Mouse (Mus musculus) gastrocnemius, postnatal 36 days (tissue): Measurements from ENCODE around the gene Clk4. TPM values are rescaled to one million over a fixed set of nuclear protein-coding genes. Genes with fewer than 3 reads are reported as not detected.

Source experiments
- DNase-seq, 2 experiments: peaks; one replicate each; pipeline ENCODE4 v3.0.0; 2022
- intact Hi-C: fragments of 180-260 bp; cut with DNase I; formaldehyde crosslinking; loops from one replicate; pipeline ENCODE4 v1.15.1; 2025
- long read RNA-seq, 2 experiments: library from polyadenylated mRNA; stranded (forward); transcript quantifications; one replicate each; pipeline ENCODE4 v2.0.0; 2021
- total RNA-seq, 2 experiments: library from RNA; stranded (reverse); gene quantifications; 2 replicates each; pipeline ENCODE4 v1.2.3; 2021

Gene Clk4
- total RNA-seq: 10 to 100 TPM; 46.2 to 51.7 TPM
- long read RNA-seq, experiment 1, transcript Clk4-201 (13 exons, 1,949 nt): major isoform, 5 of 19 reads
- long read RNA-seq, experiment 1, partial matches to known transcripts: 1 of 19 reads
- long read RNA-seq, experiment 1, other reads (novel, unspliced or antisense): 12 of 19 reads
- long read RNA-seq, experiment 2, transcript Clk4-201 (13 exons, 1,949 nt): major isoform, 13 of 39 reads
- long read RNA-seq, experiment 2, partial matches to known transcripts: 4 of 39 reads
- long read RNA-seq, experiment 2, other reads (novel, unspliced or antisense): 20 of 39 reads

- DNase-seq: no peak
- intact Hi-C loops: no loop called here
These were observed at the start of gene Clk4 for GRCm38 (mm10) chr11:51261680-51262219. Gene Clk4 (plus strand): TSS chr11:51261730.

- no peak for DNase-seq
- intact Hi-C loops: no loop called here
These were observed 47.5 kb upstream of the Clk4 start for GRCm38 (mm10) chr11:51214021-51214420.

GRCm38 (mm10) chr11:51219396-51219980 is 42.0 kb upstream of the Clk4 start:
- DNase-seq: no peak
- intact Hi-C loops: no loop called here

- intact Hi-C loops: no loop called here
These were observed 41.2 kb upstream of the Clk4 start, which contains the start of gene Gm12569 for GRCm38 (mm10) chr11:51220308-51220707. Gene Gm12569 (plus strand): TSS chr11:51220473.

GRCm38 (mm10) chr11:51227104-51227503 is 34.4 kb upstream of the Clk4 start:
- intact Hi-C loops: no loop called here
- no peak for DNase-seq

More at GRCm38 (mm10) chr11:51220308-51220707, 41.2 kb upstream of the Clk4 start, which contains the start of gene Gm12569:
- no peak for DNase-seq

GRCm38 (mm10) chr11:51234626-51235025 is 26.9 kb upstream of the Clk4 start:
- DNase-seq: no peak
- intact Hi-C loops: no loop called here

- DNase-seq: no peak
- intact Hi-C loops: no loop called here
These were observed 18.6 kb upstream of the Clk4 start for GRCm38 (mm10) chr11:51242897-51243296.

GRCm38 (mm10) chr11:51257006-51257405 is 4.5 kb upstream of the Clk4 start:
- intact Hi-C loops: loop anchor here (10.0 kb wide), 1 partner anchor 312 kb away; the partner anchor contains the start of gene 4933414I15Rik
- DNase-seq: no peak

GRCm38 (mm10) chr11:51262342-51263285 is 1.1 kb downstream of the Clk4 start, which contains the start of gene BC049762:
Gene BC049762 (minus strand): TSS chr11:51263046.
- DNase-seq: peak; percentile 96 to 99
- intact Hi-C loops: no loop called here

GRCm38 (mm10) chr11:51263286-51263831 is 1.8 kb downstream of the Clk4 start:
- intact Hi-C loops: no loop called here
- peak in 1 of 2 experiments; percentile 49 for DNase-seq

- DNase-seq: peak in 1 of 2 experiments; percentile 14
- intact Hi-C loops: no loop called here
These were observed 2.8 kb downstream of the Clk4 start for GRCm38 (mm10) chr11:51264352-51264751.

GRCm38 (mm10) chr11:51265326-51265725 is 3.8 kb downstream of the Clk4 start:
- intact Hi-C loops: no loop called here
- DNase-seq: no peak

- intact Hi-C loops: no loop called here
- DNase-seq: no peak
These were observed 12.9 kb downstream of the Clk4 start for GRCm38 (mm10) chr11:51274418-51274817.

- intact Hi-C loops: loop anchor here (1.0 to 2.0 kb wide), 2 partner anchors 157 to 245 kb away; no protein-coding TSS in a partner anchor
- DNase-seq: peak; percentile 67 to 73
These were observed 28.1 kb downstream of the Clk4 start, which contains the start of gene Col23a1 for GRCm38 (mm10) chr11:51289564-51290041. Gene Col23a1 (plus strand): TSS chr11:51289920.

- peak; percentile 16 to 19 for DNase-seq
- intact Hi-C loops: no loop called here
These were observed 28.8 kb downstream of the Clk4 start for GRCm38 (mm10) chr11:51290066-51290955.

GRCm38 (mm10) chr11:51293956-51294530 is 32.5 kb downstream of the Clk4 start:
- intact Hi-C loops: no loop called here

GRCm38 (mm10) chr11:51295742-51296141 is 34.2 kb downstream of the Clk4 start:
- intact Hi-C loops: no loop called here
- DNase-seq: no peak

More at GRCm38 (mm10) chr11:51293956-51294530, 32.5 kb downstream of the Clk4 start:
- DNase-seq: no peak

- no peak for DNase-seq
- intact Hi-C loops: no loop called here
These were observed 37.2 kb downstream of the Clk4 start for GRCm38 (mm10) chr11:51298691-51299090.
